Mouse (Mus musculus): ENCODE data around the gene Gm21913. TPM values are rescaled to one million over a fixed set of nuclear protein-coding genes. Genes with fewer than 3 reads are reported as not detected.
"Not testable (repeated sequence)": the region's sequence is repeated elsewhere in the genome, so short reads cannot be mapped to it uniquely, and the experiment has no call there.

Gene Gm21913
- not detected in 2 replicates for polyA plus RNA-seq (2016; fragmentation: Nextera tagmentation; extraction: Ambion mirVana)

- WGBS: no CpG with 5 or more reads among the region's 3 CpGs
- not testable (repeated sequence) for H3K9me3 ChIP-seq; H3K4me1 ChIP-seq; H3K36me3 ChIP-seq; DNase-seq (ENCODE audit: low spot score); H3K4me3 ChIP-seq; H3K27ac ChIP-seq; H3K27me3 ChIP-seq (ENCODE audit: insufficient read depth, poor library complexity, severe bottlenecking)
Measured at GRCm38 (mm10) chrY:74623596-74623995, at the start of gene Gm21913. Gene Gm21913 (plus strand): TSS chrY:74623896.

Other genes with a start within 250 kb of the Gm21913 start
- not detected in 2 replicates for gene Gm29110, start 153.4 kb upstream of the Gm21913 start, polyA plus RNA-seq (2016; fragmentation: Nextera tagmentation; extraction: Ambion mirVana)